Mouse (Mus musculus) left cerebral cortex, adult 2 months (tissue): ENCODE data around the gene Hbb-y. TPM values are rescaled to one million over a fixed set of nuclear protein-coding genes. Genes with fewer than 3 reads are reported as not detected.
A peak's percentile ranks its signal among the peaks of the same experiment; 100 is the strongest.

Source experiments
- DNase-seq, 2 experiments: peaks; one replicate each; pipeline ENCODE4 v3.0.0; 2021 to 2022; ENCODE audit warnings: low spot score in 2 of 2, mixed read lengths in 1 of 2; ENCODE audit errors: extremely low spot score in 1 of 2
- H3K27ac ChIP-seq: fragments of 200-600 bp; 2 replicates; pipeline ENCODE4 v1.8.1; 2022
- H3K4me3 ChIP-seq: fragments of 200-600 bp; 2 replicates; pipeline ENCODE4 v1.8.1; 2022
- CTCF ChIP-seq: fragments of 200-600 bp; IDR thresholded peaks from 2 replicates; pipeline ENCODE4 v1.8.1; 2022; ENCODE audit warnings: antibody characterized with exemption, mild to moderate bottlenecking, moderate library complexity
- intact Hi-C: fragments of 180-260 bp; cut with DNase I; formaldehyde crosslinking; loops from one replicate; pipeline ENCODE4 v1.15.1; 2025
- long read RNA-seq, 2 experiments: library from polyadenylated mRNA; stranded (forward); transcript quantifications; one replicate each; pipeline ENCODE4 v2.0.0; 2021; ENCODE audit warnings: borderline mapping rate in 2 of 2
- total RNA-seq, 2 experiments: library from RNA; stranded (reverse); gene quantifications; 2 replicates each; pipeline ENCODE4 v1.2.3; 2021

Gene Hbb-y
- total RNA-seq: not detected
- long read RNA-seq, experiment 1: 0 reads
- long read RNA-seq, experiment 2: 0 reads

- Histone ChIP-seq H3K4me3 (no peak within 1 kb of the TSS), H3K27ac (no peak within 1 kb of the TSS)
- TF ChIP-seq CTCF: no peak
- intact Hi-C loops: no loop called here
- no peak for DNase-seq
Observed at GRCm38 (mm10) chr7:103853090-103853489, at the start of gene Hbb-y. Hbb-y (minus strand) TSS chr7:103853216.

GRCm38 (mm10) chr7:103894385-103894784 is 41.4 kb upstream of the Hbb-y start, which contains the start of gene Olfr64:
Olfr64 (minus strand) TSS chr7:103894485.
- no peak for TF ChIP-seq CTCF
- intact Hi-C loops: no loop called here
- Histone ChIP-seq H3K4me3 (no peak within 1 kb of the TSS), H3K27ac (no peak within 1 kb of the TSS)
- DNase-seq: no peak

GRCm38 (mm10) chr7:103886152-103886551 is 33.1 kb upstream of the Hbb-y start, which contains the start of gene Olfr66:
Olfr66 (minus strand) TSS chr7:103886252.
- no peak within 1 kb of the TSS for H3K27ac ChIP-seq
- TF ChIP-seq CTCF: no peak
- intact Hi-C loops: no loop called here
- no peak for DNase-seq
- H3K4me3 ChIP-seq: no peak within 1 kb of the TSS

GRCm38 (mm10) chr7:103877093-103877492 is 24.1 kb upstream of the Hbb-y start:
- no peak for DNase-seq
- H3K4me3 ChIP-seq: no peak overlapping the region
- TF ChIP-seq CTCF: no peak
- H3K27ac ChIP-seq: no peak overlapping the region
- intact Hi-C loops: no loop called here

- DNase-seq: no peak
- peak; percentile 11; the same call in 1 of the 2 replicates for TF ChIP-seq CTCF
- intact Hi-C loops: loop anchor here (5.0 kb wide), 1 partner anchor 1207 kb away; no protein-coding TSS in a partner anchor
Observed at GRCm38 (mm10) chr7:103874451-103874850, 21.4 kb upstream of the Hbb-y start.

GRCm38 (mm10) chr7:103873064-103873463 is 20.0 kb upstream of the Hbb-y start:
- TF ChIP-seq CTCF: peak; percentile 57
- DNase-seq: no peak
- intact Hi-C loops: loop anchor here (2.0 to 5.0 kb wide), 2 partner anchors 1206 to 1360 kb away; no protein-coding TSS in a partner anchor
- Histone ChIP-seq H3K27ac (no peak overlapping the region), H3K4me3 (no peak overlapping the region)

More at GRCm38 (mm10) chr7:103874451-103874850, 21.4 kb upstream of the Hbb-y start:
- Histone ChIP-seq H3K27ac (no peak overlapping the region), H3K4me3 (no peak overlapping the region)

- no peak for DNase-seq
- TF ChIP-seq CTCF: no peak
- Histone ChIP-seq H3K4me3 (no peak overlapping the region), H3K27ac (no peak overlapping the region)
- intact Hi-C loops: loop anchor here (5.0 kb wide), 1 partner anchor 1203 kb away; no protein-coding TSS in a partner anchor
Observed at GRCm38 (mm10) chr7:103870667-103871066, 17.7 kb upstream of the Hbb-y start.

GRCm38 (mm10) chr7:103865716-103866115 is 12.7 kb upstream of the Hbb-y start:
- intact Hi-C loops: no loop called here
- TF ChIP-seq CTCF: no peak
- Histone ChIP-seq H3K27ac (no peak overlapping the region), H3K4me3 (no peak overlapping the region)
- no peak for DNase-seq

- H3K27ac ChIP-seq: no peak overlapping the region
- no peak overlapping the region for H3K4me3 ChIP-seq
- TF ChIP-seq CTCF: no peak
- intact Hi-C loops: no loop called here
- no peak for DNase-seq
Observed at GRCm38 (mm10) chr7:103861531-103861930, 8.5 kb upstream of the Hbb-y start.

- DNase-seq: no peak
- no peak overlapping the region for H3K27ac ChIP-seq
- TF ChIP-seq CTCF: no peak
- H3K4me3 ChIP-seq: no peak overlapping the region
- intact Hi-C loops: no loop called here
Observed at GRCm38 (mm10) chr7:103860855-103861254, 7.8 kb upstream of the Hbb-y start.

GRCm38 (mm10) chr7:103859076-103859475 is 6.1 kb upstream of the Hbb-y start:
- DNase-seq: no peak
- TF ChIP-seq CTCF: no peak
- intact Hi-C loops: no loop called here
- Histone ChIP-seq H3K4me3 (no peak overlapping the region), H3K27ac (no peak overlapping the region)

- no peak for TF ChIP-seq CTCF
- no peak overlapping the region for H3K27ac ChIP-seq
- intact Hi-C loops: no loop called here
- DNase-seq: no peak
- no peak overlapping the region for H3K4me3 ChIP-seq
Observed at GRCm38 (mm10) chr7:103854669-103855068, 1.7 kb upstream of the Hbb-y start.

- intact Hi-C loops: no loop called here
- TF ChIP-seq CTCF: no peak
- no peak overlapping the region for H3K27ac ChIP-seq
- no peak for DNase-seq
- H3K4me3 ChIP-seq: no peak overlapping the region
Observed at GRCm38 (mm10) chr7:103844525-103845325, 8.3 kb downstream of the Hbb-y start.
